Mouse (Mus musculus): ENCODE measurements around the gene Tmco3.
"Not testable (repeated sequence)": the region's sequence is repeated elsewhere in the genome, so short reads cannot be mapped to it uniquely, and the experiment has no call there.

The Tmco3 gene

DNA sequence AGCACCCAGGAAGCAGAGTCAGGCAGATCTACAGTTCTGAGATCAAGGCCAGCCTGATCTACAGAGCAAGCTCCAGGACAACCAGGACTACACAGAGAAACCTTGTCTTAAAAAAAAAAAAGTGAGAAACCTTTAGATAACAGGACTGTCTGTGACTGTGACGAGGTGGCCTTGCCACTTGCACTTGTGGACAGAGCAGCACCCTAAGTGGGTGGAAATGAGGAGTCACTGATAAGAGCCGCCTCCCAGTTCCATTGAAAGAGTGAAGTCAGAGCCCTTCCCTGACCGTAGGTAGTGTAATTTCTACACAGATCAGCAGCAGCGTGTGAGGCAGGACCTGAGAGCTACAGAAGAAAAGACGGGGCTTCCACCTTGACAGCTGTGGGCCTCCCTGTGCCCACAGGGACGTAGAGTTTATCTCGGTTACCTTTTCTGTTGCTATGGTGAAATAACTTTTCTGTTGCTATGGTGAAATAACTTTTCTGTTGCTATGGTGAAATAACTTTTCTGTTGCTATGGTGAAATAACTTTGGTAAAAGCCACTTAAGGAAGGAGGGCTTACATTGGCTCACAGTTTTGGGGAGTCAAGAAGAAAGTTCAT is 18.4 kb downstream of the Tmco3 start:
- no peak for DNase-seq (ENCODE audit: low spot score in 2 of 2)

DNA sequence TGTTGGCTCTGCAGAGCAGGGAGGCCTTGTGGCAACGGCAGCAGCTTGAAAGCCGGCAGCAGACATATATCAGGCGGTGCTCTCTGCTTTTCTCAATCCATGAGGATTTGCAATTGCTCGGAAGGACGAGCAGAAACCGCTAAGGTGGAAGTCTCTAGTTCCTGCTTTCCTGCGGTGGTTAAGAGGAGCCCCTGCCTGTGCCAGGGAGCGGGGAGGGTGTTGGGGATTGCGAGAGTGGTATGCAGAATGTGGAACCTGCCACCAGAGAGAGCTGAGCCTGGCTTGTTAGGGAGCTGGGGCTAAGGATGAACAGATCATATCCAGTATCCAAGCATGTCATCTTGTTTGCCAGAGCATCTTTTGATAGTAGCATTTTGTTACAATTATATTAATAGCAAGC is 18.9 kb downstream of the Tmco3 start:
- no peak for DNase-seq (ENCODE audit: low spot score in 2 of 2)

DNA sequence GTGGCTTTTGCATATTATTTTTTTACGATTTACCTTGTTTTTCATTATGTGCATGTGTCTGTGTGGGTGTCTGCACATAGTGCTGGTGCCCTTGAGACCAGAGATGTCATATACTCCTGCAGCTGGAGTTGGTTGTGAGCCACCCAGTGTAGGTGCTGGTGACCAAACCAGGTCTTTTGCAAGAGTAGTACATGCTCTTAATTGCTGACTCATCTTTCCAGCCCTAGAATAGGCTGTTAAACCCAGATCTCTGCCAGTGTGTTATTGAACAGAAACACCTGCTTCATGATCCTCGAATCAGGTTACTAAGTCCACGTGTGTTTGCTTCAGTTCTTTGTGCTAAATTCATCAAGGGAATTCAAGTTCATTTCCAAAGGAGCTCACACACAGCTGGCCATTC is 26.9 kb downstream of the Tmco3 start:
- no peak for DNase-seq (ENCODE audit: low spot score in 2 of 2)

DNA sequence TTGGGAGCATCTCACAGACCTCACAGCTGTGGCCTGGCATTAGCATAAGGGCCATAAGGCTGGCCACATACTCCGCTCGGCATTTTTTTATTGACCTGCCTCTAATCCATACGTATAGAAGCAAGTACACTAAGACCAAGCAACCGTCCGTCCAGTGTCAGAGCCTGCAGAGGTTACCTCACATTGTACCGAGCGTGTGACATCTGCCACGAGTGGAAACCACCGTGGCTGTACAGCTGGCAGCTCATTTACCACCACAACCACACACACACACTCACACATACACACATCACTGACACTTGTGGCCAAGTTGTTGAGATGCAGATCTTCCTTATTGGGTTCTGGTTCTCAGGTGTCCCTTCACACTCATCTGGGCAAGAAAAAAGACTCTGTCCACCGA is 28.7 kb downstream of the Tmco3 start:
- DNase-seq (ENCODE audit: low spot score in 2 of 2), result no peak

DNA sequence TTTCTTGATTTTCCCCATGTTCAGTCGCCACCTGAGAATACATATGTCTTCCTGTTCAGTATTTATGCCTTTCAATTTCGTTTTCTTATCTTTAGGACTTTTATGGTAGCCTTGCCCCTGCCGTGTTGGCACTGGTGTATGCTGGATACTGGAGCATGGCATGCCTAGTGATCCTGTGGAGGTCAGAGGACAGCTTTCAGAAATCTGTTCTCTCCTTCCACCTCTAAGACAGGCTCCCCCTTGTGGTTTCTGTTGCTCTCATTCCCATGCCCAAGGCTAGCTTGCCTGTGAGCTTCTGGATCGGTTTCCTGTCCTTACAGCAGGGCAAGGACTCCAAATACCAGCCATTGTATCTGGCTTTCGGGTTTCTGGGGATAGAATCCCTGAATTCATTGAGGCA is 38.6 kb downstream of the Tmco3 start:
- DNase-seq (ENCODE audit: low spot score in 2 of 2), result no peak

DNA sequence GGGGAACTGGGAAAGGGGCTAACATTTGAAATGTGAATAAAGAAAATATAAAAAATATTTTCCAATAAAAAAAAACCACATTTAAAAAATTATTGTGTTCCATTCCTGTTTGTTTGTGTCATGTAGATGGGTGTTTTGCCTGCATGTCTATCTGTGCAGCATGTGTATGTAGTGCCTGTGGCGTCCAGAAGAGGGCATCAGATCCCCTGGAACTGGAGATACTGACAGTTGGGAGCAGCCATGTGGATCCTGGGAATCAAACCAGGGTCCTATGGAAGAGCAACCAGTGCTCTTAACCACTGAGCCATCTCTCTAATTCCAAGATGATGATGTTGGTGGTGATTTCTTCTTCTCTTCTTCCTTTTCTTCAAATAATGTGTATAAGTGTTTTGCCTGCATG is 46.7 kb downstream of the Tmco3 start:
- no peak for DNase-seq (ENCODE audit: low spot score in 2 of 2)

DNA sequence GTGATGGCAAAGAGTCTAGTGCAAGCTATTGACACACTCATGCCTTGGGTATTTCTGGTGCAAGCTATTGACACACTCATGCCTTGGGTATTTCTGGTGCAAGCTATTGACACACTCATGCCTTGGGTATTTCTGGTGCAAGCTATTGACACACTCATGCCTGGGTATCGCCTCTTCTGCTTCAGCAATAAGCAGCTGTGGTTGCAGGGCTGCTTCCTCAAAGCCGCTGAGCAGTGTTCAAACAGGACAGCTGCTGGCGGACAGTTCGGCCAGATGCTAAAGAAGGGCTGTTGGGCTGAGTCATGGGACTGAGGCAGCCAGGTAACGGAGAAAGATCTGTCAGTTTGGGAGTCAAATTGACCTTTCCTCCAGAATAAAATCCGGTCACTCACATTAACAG is 49.3 kb downstream of the Tmco3 start:
- DNase-seq (ENCODE audit: low spot score in 2 of 2), result not testable (repeated sequence)

DNA sequence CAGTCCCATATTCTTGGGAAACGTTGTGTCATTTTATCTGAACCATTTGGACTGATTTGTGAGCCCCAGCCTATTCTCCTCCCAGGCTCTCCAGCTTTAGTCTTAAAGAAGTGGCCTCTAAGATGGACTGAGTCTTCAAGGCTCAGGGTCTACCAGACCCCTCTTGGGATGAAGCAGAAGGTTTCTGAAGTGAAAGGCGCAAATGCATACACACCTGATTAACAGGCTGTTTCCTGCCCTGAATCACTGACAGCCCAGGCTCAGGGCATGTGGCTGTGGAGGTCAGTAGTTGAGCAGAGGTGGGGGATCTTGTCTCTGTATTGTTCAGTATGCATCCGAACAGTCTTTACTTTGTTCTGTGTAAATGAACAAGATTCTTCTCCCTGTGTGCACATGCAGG is 49.7 kb downstream of the Tmco3 start:
- no peak for DNase-seq (ENCODE audit: low spot score in 2 of 2)

DNA sequence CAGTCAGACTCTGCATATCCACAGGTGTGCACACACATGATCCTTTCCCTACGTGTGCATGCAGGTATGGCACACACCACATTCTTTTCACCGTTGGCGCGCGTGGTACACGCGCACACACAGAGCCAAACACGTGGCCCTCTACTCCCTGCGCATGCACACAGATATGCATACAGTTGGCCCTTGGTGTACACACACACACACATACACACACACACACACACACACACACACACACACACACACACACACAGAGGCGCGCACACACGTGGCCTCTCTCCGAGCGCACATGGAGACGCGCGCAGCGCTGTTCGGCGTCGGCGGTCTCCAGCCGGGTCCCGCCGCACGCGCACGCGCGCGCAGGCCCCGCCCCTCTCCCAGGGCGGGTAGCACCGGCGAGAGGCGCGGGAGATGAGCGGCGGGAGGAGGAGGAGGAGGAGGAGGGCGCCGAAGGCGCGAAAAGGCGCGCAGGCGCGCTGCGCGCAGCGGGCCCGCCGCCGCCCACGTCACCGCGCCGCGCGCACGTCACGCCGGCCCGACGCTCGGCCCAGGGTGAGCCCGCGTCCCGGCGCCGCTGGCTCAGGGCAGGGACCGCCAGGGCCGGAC is 50.4 kb downstream of the Tmco3 start, which contains the start of gene Tfdp1:
TSS of gene Tfdp1 (plus strand) at position 497 of the 606 bp plus-strand sequence.
- peak; percentile 65 to 68 for DNase-seq (ENCODE audit: low spot score in 2 of 2)

DNA sequence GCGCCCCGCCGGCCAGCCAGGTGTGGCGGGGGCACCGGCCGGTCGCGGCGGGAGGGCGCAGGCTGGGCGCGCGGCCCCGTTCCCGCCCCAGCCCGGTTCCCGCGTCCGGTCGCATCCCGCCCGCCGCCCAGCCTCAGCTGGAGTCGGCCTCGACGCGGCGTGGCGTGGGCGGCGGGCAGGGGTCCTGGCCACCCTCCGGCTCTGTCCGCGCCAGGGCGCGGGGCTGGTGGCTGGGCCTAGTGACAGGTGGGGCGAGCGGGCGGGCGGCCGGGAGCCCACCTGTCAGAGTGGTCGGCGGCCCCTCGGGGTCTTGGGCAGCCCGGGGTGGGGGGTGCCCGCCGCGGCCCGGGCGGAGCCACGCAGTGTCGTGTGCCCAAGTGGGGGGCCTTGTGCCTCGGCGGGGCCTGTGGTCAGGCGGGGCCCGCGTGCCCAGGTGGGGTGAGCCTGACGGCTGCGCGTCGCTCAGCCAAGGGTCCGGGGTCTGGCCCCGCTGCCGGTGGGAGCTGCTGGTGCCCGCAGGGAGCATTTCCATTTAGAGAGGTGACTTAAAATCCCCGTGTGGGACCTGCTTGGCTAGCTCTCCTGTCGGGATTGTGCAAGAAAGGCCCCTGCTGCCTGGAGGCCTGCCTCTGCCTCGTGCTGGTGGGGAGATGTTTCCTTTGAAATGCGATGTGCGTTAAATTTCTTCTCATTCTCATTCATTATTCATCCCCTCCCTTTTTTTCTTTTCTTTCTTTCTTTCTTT is 51.1 kb downstream of the Tmco3 start:
- peak in 1 of 2 experiments; percentile 18 for DNase-seq (ENCODE audit: low spot score in 2 of 2)

DNA sequence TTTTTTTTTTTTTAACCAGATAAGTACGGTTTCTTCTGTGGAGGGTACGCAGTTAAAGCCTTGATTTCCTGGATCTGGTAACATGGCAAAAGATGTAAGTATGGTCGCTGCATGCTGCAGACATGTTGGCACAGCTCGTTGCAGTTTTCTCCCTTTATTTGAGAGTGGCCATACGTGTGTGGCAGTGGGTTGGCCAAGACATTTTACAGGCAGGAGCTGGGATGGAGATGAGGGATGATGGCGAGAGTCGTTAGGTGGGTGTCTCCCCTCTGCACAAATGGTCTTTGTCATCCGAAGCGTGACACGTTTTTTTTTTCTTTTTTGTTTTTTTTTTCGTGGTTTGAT is 51.6 kb downstream of the Tmco3 start:
- no peak for DNase-seq (ENCODE audit: low spot score in 2 of 2)

DNA sequence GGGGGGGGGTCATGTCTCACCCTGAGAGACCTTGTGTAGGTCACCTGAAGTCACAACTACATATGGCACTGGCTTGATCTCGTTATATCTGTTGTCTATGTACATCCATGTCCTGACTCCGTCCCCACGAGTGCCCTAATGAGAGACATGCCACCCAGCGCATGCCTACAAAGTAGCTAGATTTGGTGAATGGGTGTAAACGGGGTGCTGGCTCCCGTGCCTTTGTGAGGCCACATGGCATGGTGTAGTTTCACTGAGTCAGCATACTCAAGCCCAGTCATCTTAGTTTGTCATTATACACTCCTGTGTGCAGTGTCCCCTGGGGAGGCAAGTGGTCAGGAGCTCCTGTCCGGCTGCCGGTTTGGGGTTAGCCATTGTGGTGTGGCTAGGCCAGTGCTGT is 52.7 kb downstream of the Tmco3 start:
- DNase-seq (ENCODE audit: low spot score in 2 of 2), result no peak

DNA sequence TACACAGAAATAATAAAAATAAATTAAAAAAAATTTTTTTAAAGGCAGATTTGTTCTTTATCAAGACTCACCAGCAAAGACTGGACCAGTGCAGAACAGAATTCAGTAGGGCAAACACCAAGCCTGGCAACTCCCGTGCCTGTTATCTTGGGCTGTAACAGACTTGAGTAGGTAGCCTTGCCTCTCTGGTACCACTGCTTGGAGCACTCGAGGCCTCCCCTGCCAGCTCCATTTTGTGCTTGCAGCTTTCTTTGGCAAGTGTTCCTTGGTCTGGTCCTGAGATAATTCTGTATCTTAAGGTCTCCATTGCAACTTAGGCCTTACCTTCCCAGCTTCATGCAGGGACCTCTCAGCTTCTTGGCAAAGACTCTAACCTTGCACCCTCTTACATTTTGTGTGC is 54.4 kb downstream of the Tmco3 start:
- DNase-seq (ENCODE audit: low spot score in 2 of 2), result no peak

DNA sequence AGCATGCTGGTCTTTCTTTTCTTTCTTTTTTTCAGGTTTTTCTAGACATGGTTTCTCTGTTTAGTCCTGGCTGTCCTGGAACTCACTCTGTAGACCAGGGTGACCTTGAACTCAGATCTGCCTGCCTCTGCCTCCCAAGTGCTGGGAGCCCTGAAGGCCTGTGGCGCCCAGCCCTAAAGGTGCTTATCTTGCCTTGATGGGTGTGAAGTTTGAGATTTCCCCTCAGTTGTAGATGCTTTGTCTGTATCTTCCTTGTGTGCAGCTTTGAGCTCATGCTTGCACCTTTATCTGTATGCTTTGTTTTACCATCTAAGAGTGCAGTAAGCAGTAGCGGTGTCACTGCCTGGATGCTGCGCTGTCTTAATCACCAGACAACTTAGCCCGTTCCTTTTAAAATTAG is 55.1 kb downstream of the Tmco3 start:
- DNase-seq (ENCODE audit: low spot score in 2 of 2), result no peak

DNA sequence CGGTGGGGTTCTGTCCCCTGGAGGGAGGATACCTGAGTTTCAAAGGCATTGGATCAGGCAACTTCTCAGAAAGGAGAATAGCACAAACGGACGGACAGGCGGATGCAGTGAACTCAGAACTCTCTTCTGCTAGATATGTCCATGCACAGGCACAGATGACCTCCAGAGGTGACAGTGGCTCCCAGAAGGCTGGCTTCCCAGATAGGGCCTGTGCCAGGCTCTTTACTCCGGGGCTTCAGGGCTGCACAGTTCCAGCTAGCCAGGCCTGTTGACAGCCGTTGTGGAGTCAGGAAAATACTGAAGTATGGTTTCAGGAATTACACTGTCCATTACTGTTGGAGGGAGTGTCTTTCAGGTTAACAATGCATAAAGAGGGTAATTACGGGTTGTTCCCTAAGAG is 62.1 kb downstream of the Tmco3 start:
- no peak for DNase-seq (ENCODE audit: low spot score in 2 of 2)

DNA sequence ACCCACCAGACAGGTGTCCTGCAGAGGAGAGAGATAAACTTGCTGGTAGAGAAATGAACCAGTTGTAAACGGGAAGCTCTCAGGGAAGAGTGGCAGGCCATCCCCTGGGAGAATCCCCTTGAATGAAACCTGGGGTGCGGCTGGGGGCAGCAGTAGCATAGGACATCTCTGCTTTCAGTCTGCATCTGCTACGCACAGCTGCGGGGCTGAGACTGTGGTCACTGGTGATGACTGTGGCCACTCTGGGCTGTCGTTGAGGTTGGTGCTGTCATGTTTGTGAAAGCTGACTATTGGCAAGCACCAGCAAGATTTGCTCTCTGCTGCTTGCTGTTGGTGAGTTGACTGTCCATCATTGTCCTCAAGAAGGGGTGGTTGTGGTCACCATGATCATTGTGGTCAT is 63.6 kb downstream of the Tmco3 start:
- DNase-seq (ENCODE audit: low spot score in 2 of 2), result no peak

DNA sequence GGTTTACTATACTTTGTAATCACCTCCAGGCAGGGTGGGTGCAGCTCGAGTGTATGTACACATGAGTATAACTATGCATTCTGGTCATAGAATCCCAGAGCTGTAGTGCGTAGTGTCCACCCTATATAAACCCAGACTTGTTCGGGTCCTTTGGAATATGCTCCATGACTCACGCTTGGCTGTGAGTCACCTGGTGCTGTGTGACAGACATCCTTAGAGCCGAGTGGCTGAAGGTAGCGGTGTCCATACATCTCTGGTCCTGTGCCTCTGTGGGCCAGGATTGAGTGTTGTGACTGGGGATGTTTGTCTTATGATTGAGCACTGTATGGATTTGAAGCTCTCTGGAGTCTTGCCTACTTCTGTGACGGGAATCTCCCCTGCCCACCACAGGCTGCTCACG is 64.6 kb downstream of the Tmco3 start:
- DNase-seq (ENCODE audit: low spot score in 2 of 2), result no peak

DNA sequence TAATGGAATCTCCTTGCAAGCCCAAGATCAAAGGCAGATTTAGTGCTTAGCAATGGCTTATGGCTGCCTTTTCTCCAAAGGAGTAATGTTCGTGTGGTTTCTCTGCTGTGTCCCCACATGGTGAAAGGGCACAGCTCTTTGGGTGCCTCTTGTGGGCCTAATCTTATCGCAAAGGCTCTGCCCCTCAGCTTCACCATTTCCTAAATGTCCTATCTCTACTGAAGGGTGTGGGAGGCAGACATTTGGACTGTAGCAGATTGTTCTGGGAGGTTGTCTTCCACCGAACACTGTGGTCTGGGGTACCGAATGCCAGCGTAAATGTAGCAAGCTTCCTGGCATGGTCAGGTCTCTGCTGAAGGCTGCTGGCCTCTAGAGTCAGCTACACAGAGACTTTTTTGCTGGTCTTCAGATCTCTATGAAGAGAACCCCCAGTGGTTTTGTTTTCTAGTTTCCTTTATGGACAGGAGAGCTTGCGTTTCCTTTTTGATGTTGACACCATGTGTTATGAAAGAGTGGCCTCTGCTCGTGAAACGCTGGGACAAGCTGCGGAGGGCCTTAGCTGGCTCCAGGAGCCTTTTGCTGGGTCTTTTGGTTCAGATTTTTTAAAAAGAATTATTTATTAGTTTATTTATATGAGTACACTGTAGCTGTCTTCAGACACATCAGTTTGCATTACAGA is 65.3 kb downstream of the Tmco3 start:
- no peak for DNase-seq (ENCODE audit: low spot score in 2 of 2)

DNA sequence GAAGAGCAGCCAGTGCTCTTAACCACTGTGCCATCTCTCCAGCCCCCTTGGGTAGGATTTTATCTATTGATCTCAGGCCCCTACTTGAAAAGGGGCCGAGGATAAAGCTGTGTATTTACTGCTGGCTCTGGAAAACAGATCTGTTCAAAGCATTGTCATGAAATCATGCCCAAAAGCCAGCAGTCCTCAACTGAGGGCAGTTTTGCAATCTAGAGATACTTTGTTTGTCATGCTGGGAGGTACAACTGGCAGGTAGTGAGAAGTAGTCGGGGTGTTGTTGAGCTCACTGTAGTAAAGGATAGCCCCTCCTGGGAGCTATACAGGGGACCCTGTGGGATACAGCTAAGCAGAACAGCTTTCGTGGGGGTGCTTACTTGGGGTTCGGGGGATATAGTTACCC is 65.9 kb downstream of the Tmco3 start:
- no peak for DNase-seq (ENCODE audit: low spot score in 2 of 2)

DNA sequence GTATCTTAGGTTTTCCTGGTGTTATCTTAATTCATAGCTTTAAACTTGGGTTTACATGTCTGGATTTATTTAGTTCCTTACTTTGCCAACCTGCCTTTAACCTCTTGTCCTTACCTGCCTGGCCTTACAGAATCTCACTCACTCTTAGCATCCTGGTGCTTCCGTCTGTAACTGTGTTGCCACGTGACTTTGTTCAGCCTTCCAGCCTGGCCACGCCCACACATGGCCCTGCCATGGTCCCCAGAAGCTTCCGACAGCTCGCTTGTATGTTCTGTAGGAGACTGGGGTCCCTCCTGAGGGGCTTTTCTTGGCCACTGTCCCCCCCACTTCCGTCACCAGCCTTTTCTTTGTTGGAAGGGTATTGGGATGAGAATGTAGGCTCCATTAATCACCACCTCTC is 68.2 kb downstream of the Tmco3 start:
- DNase-seq (ENCODE audit: low spot score in 2 of 2), result no peak

DNA sequence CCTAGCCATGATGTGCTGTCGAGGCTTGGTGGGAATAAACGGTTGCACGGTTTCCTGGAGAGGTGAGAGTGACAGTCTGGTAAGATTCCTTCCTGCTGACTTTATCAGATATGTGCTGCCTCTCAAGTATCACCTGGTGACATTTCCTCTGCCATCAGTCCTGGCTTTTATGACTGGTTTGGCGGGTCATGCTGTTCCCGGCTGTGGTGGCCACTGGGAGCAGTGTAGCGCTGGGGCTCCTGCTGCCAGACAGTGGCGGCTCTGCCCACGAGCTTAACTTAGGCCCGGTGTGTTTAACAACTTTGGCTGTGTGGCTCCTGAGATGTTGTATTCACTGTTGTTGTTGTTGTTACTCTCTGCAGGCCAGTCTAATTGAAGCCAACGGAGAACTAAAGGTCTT is 68.7 kb downstream of the Tmco3 start:
- no peak for DNase-seq (ENCODE audit: low spot score in 2 of 2)

DNA sequence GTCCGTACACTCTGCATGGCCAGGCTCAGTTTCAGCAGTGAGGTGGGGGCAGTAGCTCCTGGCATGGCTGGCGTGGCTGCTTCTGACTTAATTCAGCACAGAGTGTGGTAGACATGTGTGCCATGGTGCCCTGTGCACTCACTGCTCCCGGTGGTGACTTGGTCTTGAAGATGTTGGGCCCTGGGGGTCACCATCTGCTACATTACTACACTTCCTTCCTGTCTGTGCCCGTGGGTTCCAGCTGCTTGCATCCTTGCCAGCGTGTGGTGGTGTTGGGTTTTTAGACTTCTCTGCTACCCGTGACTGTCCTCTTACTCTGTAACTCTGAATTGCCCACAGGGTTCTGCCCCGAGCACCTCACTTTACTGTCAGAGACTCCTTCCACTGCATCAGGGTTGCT is 72.2 kb downstream of the Tmco3 start:
- no peak for DNase-seq (ENCODE audit: low spot score in 2 of 2)

DNA sequence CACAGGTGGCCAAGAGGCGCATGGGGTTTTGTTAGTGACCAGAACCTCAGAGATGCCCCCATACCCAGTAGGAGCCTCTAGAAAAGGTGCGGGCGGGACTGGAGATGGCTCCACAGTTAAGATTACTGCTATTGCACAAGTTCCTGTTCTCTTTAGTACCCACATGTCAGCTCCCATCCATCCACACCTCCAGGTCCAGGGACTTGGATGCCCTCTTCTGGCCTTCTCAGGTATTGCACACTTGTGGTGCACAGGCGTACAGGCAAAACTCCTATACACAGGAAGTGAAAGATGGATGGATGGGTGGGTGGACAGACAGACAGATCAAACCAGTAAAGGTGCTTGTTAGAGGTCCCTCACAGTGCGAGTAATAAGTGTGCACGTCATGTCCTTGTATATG is 73.9 kb downstream of the Tmco3 start:
- DNase-seq (ENCODE audit: low spot score in 2 of 2), result peak in 1 of 2 experiments; percentile 19
